Mouse (Mus musculus): ENCODE measurements around the gene Spata5. TPM values are rescaled to one million over a fixed set of nuclear protein-coding genes. Genes with fewer than 3 reads are reported as not detected.

The Spata5 gene
- 35.0 and 52.0 TPM in 2 replicates for total RNA-seq (2012; rRNA removed)
- total RNA-seq (2014; rRNA removed) = 49.7 and 66.1 TPM in 2 replicates
- polyA plus RNA-seq (2012; ENCODE audit: insufficient read length, low read depth) = 43.8 and 52.9 TPM in 2 replicates

- dilution Hi-C loops (cut with MboI; ENCODE audit: extremely low pct_ligation_motif_present, extremely low pct_unique_long_range_greater_than_20kb, low sequenced_read_pairs) = no loop called here
- H3K4me1 ChIP-seq (ENCODE audit: control insufficient read depth in 1 of 2, insufficient read depth in 2 of 2) = peaks cover 6 to 29% of the 10 kb centered on the region in 2 experiments
- in situ Hi-C loops (cut with MboI; ENCODE audit: low pct_ligation_motif_present, low pct_unique_long_range_greater_than_20kb, low sequenced_read_pairs) = loop anchor here (10.0 kb wide), 1 partner anchor 95 kb away; no protein-coding TSS in a partner anchor
Measured at GRCm38 (mm10) chr3:37419458-37419991, at the start of gene Spata5. TSS of gene Spata5 (plus strand) at chr3:37419896.

GRCm38 (mm10) chr3:37370407-37370806 is 49.3 kb upstream of the Spata5 start:
- no peak overlapping the region for H3K4me3 ChIP-seq (replicated peaks in 1 of 3; ENCODE audit: low read depth in 2 of 3, low read length in 2 of 3, poor library complexity in 1 of 3)
- TF ChIP-seq ETS1 (conservative IDR thresholded peaks at IDR 0.05; ENCODE audit: low read depth, low read length) = peak; percentile 53
- no peak for TF ChIP-seq USF2 (conservative IDR thresholded peaks at IDR 0.05; ENCODE audit: low read depth, low read length)
- peak; percentile 51 for TF ChIP-seq CHD2 (IDR thresholded peaks at IDR 0.05; ENCODE audit: low read length)
- TF ChIP-seq MAZ (IDR thresholded peaks at IDR 0.05; ENCODE audit: low read depth, low read length) = no peak
- no peak for TF ChIP-seq NELFE (IDR thresholded peaks at IDR 0.05; ENCODE audit: low read depth, low read length)
- peak; percentile 54; the same call in 1 of the 2 replicates for TF ChIP-seq RCOR1 (conservative IDR thresholded peaks at IDR 0.05; ENCODE audit: low read depth, low read length)
- TF ChIP-seq MYC (IDR thresholded peaks at IDR 0.05; ENCODE audit: low read depth, low read length) = 0 out of 2 replicates have a peak, but pooled peaks have one; percentile 39
- TF ChIP-seq E2F4 (IDR thresholded peaks at IDR 0.05; ENCODE audit: insufficient replicate concordance, low read depth, low read length) = no peak
- no peak for TF ChIP-seq HCFC1 (IDR thresholded peaks at IDR 0.05; ENCODE audit: low read depth, low read length)
- peak; percentile 92 for TF ChIP-seq IRF4 (IDR thresholded peaks at IDR 0.05; ENCODE audit: low read depth, low read length)
- TF ChIP-seq MAFK (IDR thresholded peaks at IDR 0.05; ENCODE audit: insufficient replicate concordance, low read length) = peak; percentile 61; the same call in 1 of the 2 replicates
- peak; percentile 62; the same call in 1 of the 2 replicates for TF ChIP-seq MEF2A (IDR thresholded peaks at IDR 0.05; ENCODE audit: borderline replicate concordance, low read depth, low read length)
- TF ChIP-seq JUND (conservative IDR thresholded peaks at IDR 0.05; ENCODE audit: low read depth, low read length) = peak; percentile 74
- peak; percentile 59; the same call in 1 of the 2 replicates for TF ChIP-seq SIN3A (IDR thresholded peaks at IDR 0.05; ENCODE audit: low read length)
- TF ChIP-seq EP300 (IDR thresholded peaks at IDR 0.05; ENCODE audit: low read length) = peak; percentile 91
- peak; percentile 56; the same call in 1 of the 2 replicates for TF ChIP-seq TCF12 (IDR thresholded peaks at IDR 0.05; ENCODE audit: low read depth, low read length)
- TF ChIP-seq JUN (IDR thresholded peaks at IDR 0.05; ENCODE audit: insufficient read depth, low read depth, low read length) = peak; percentile 80
- TF ChIP-seq BHLHE40 (IDR thresholded peaks at IDR 0.05; ENCODE audit: low read depth, low read length) = peak; percentile 67
- no peak overlapping the region for H3K27ac ChIP-seq (ENCODE audit: insufficient read depth, low read depth)
- no peak overlapping the region; the same call in 1 of the 2 replicates for H3K4me2 ChIP-seq (ENCODE audit: insufficient read depth, low read depth, poor library complexity, severe bottlenecking)
- H3K36me3 ChIP-seq (replicated peaks in 1 of 2; ENCODE audit: control insufficient read depth in 1 of 2, insufficient read depth in 1 of 2, low read length in 1 of 2) = no peaks in the 10 kb centered on the region
- H3K27me3 ChIP-seq (replicated peaks) = no peaks in the 10 kb centered on the region
- no peaks in the 10 kb centered on the region for H3K79me2 ChIP-seq (replicated peaks; ENCODE audit: control insufficient read depth, extremely low read depth, insufficient read depth, poor library complexity, severe bottlenecking)
- dilution Hi-C loops (cut with MboI; ENCODE audit: extremely low pct_ligation_motif_present, extremely low pct_unique_long_range_greater_than_20kb, low sequenced_read_pairs) (no loop called here), in situ Hi-C loops (cut with MboI; ENCODE audit: low pct_ligation_motif_present, low pct_unique_long_range_greater_than_20kb, low sequenced_read_pairs) (no loop called here)
- DNase-seq (ENCODE audit: extremely low read depth) = peak; percentile 84
- H3K9ac ChIP-seq (ENCODE audit: insufficient read depth, low read depth) = no peak overlapping the region
- H3K4me1 ChIP-seq (ENCODE audit: control insufficient read depth in 1 of 2, insufficient read depth in 2 of 2) = peaks cover 9 to 26% of the 10 kb centered on the region in 2 experiments
- no peaks in the 10 kb centered on the region for H3K9me3 ChIP-seq (replicated peaks; ENCODE audit: low read length)

More at GRCm38 (mm10) chr3:37419458-37419991, at the start of gene Spata5:
- Histone ChIP-seq H3K79me2 (replicated peaks; ENCODE audit: control insufficient read depth, extremely low read depth, insufficient read depth, poor library complexity, severe bottlenecking) (peaks cover 30% of the 10 kb centered on the region), H3K36me3 (replicated peaks in 1 of 2; ENCODE audit: control insufficient read depth in 1 of 2, insufficient read depth in 1 of 2, low read length in 1 of 2) (peaks cover 0 to 20% of the 10 kb centered on the region in 2 experiments), H3K9ac (ENCODE audit: insufficient read depth, low read depth) (peak within 1 kb of the TSS; percentile 86), H3K27me3 (replicated peaks) (no peaks in the 10 kb centered on the region), H3K4me2 (ENCODE audit: insufficient read depth, low read depth, poor library complexity, severe bottlenecking) (peak within 1 kb of the TSS; percentile 95), H3K4me3 (replicated peaks in 1 of 3; ENCODE audit: low read depth in 2 of 3, low read length in 2 of 3, poor library complexity in 1 of 3) (peak within 1 kb of the TSS; percentile 78 to 98 (median 96)), H3K27ac (ENCODE audit: insufficient read depth, low read depth) (peak within 1 kb of the TSS; percentile 93), H3K9me3 (replicated peaks; ENCODE audit: low read length) (no peaks in the 10 kb centered on the region)
- DNase-seq (ENCODE audit: extremely low read depth) = peak; percentile 99
- TF ChIP-seq NELFE (IDR thresholded peaks at IDR 0.05; ENCODE audit: low read depth, low read length) (peak; percentile 95), ZNF384 (IDR thresholded peaks at IDR 0.05; ENCODE audit: low read depth, low read length) (no peak), MAX (IDR thresholded peaks at IDR 0.05; ENCODE audit: low read length) (peak; percentile 61), ELF1 (IDR thresholded peaks at IDR 0.05; ENCODE audit: low read depth, low read length) (0 out of 2 replicates have a peak, but pooled peaks have one; percentile 29), SIN3A (IDR thresholded peaks at IDR 0.05; ENCODE audit: low read length) (peak; percentile 67), IRF4 (IDR thresholded peaks at IDR 0.05; ENCODE audit: low read depth, low read length) (no peak; the same call in 1 of the 2 replicates), ZMIZ1 (IDR thresholded peaks at IDR 0.05; ENCODE audit: low read depth, low read length) (peak; percentile 81), SMC3 (IDR thresholded peaks at IDR 0.05; ENCODE audit: low read depth, low read length) (no peak), CHD2 (IDR thresholded peaks at IDR 0.05; ENCODE audit: low read length) (no peak; the same call in 1 of the 2 replicates), ETS1 (conservative IDR thresholded peaks at IDR 0.05; ENCODE audit: low read depth, low read length) (peak; percentile 67), MYC (IDR thresholded peaks at IDR 0.05; ENCODE audit: low read depth, low read length) (peak; percentile 85; the same call in 1 of the 2 replicates), BHLHE40 (IDR thresholded peaks at IDR 0.05; ENCODE audit: low read depth, low read length) (peak; percentile 97), POLR2A (IDR thresholded peaks at IDR 0.05; ENCODE audit: low read depth, low read length) (peak; percentile 98), E2F4 (IDR thresholded peaks at IDR 0.05; ENCODE audit: insufficient replicate concordance, low read depth, low read length) (no peak), UBTF (IDR thresholded peaks at IDR 0.05; ENCODE audit: low read depth, low read length) (no peak), MEF2A (IDR thresholded peaks at IDR 0.05; ENCODE audit: borderline replicate concordance, low read depth, low read length) (no peak), ZC3H11A (IDR thresholded peaks at IDR 0.05; ENCODE audit: low read depth, low read length) (no peak)
